Mouse (Mus musculus) ES-E14 (cell line): Measurements from ENCODE around the gene Ahcyl2. TPM values are rescaled to one million over a fixed set of nuclear protein-coding genes. Genes with fewer than 3 reads are reported as not detected.

Experiments used
- DNase-seq: peaks from one replicate; pipeline ENCODE4 v3.0.0-alpha.2; 2013; ENCODE audit warnings: low read depth, low spot score
- H3K27ac ChIP-seq: 2 replicates; pipeline ENCODE4 v1.5.1; 2012; ENCODE audit warnings: low read depth, mild to moderate bottlenecking, low read length, moderate library complexity, mixed read lengths; ENCODE audit not compliant: poor library complexity, insufficient read depth, severe bottlenecking
- H3K36me3 ChIP-seq: 2 replicates; pipeline ENCODE4 v1.6.1; 2012; ENCODE audit warnings: mild to moderate bottlenecking, low read length, moderate library complexity, mixed read lengths; ENCODE audit not compliant: control insufficient read depth, poor library complexity, insufficient read depth, severe bottlenecking
- H3K4me1 ChIP-seq, 2 experiments: fragments of 150-350 bp in 1 of 2; sonication (generic) in 1 of 2; 2 replicates each; pipeline ENCODE4 v1.6.1; 2012; ENCODE audit warnings: low read length in 2 of 2, mild to moderate bottlenecking in 1 of 2, mixed read lengths in 1 of 2; ENCODE audit not compliant: control insufficient read depth in 2 of 2, insufficient read depth in 2 of 2, poor library complexity in 1 of 2
- H3K4me3 ChIP-seq, 2 experiments: fragments of 150-350 bp in 1 of 2; sonication (generic) in 1 of 2; 2 replicates each; pipeline ENCODE4 v1.5.1; 2012; ENCODE audit warnings: low read length in 2 of 2, low read depth in 1 of 2, mild to moderate bottlenecking in 1 of 2, mixed read lengths in 1 of 2; ENCODE audit not compliant: insufficient read depth in 1 of 2, poor library complexity in 1 of 2, severe bottlenecking in 1 of 2
- H3K9ac ChIP-seq: 2 replicates; pipeline ENCODE4 v1.6.1; 2012; ENCODE audit warnings: low read depth, mild to moderate bottlenecking, low read length, mixed read lengths; ENCODE audit not compliant: poor library complexity, insufficient read depth, severe bottlenecking
- H3K9me3 ChIP-seq: fragments of 150-350 bp; sonication (generic); 2 replicates; pipeline ENCODE4 v1.6.1; 2012; ENCODE audit warnings: low read depth, mild to moderate bottlenecking, low read length; ENCODE audit not compliant: control insufficient read depth, insufficient read depth
- CHD2 ChIP-seq: IDR thresholded peaks from 2 replicates; pipeline ENCODE4 v1.6.1; 2014; ENCODE audit warnings: mild to moderate bottlenecking, low read depth, low read length, inconsistent platforms
- HCFC1 ChIP-seq: IDR thresholded peaks from 2 replicates; pipeline ENCODE4 v1.6.1; 2012; ENCODE audit warnings: low read length, inconsistent platforms, borderline replicate concordance; ENCODE audit not compliant: insufficient read depth
- MAFK ChIP-seq: IDR thresholded peaks from 2 replicates; pipeline ENCODE4 v1.6.1; 2014; ENCODE audit warnings: mild to moderate bottlenecking, low read depth, low read length, inconsistent platforms; ENCODE audit not compliant: insufficient read depth
- ZC3H11A ChIP-seq: IDR thresholded peaks from 2 replicates; pipeline ENCODE4 v1.6.1; 2012; ENCODE audit warnings: low read depth, mild to moderate bottlenecking, inconsistent platforms, low read length, borderline replicate concordance
- ZNF384 ChIP-seq: IDR thresholded peaks from 2 replicates; pipeline ENCODE4 v1.6.1; 2012; ENCODE audit warnings: low read depth, low read length, inconsistent platforms
- in situ Hi-C, 2 experiments: fragments of 600-800 bp; cut with MboI; formaldehyde crosslinking; loops; one replicate each; pipeline ENCODE4 v1.15.1; 2025; ENCODE audit warnings: low sequenced_read_pairs in 2 of 2, inconsistent platforms in 1 of 2; ENCODE audit not compliant: unreplicated experiment in 2 of 2
- total RNA-seq: library from RNA; depleted of rRNA; stranded (reverse); fragments of 300-350 nt; gene quantifications from 2 replicates; pipeline ENCODE4 v1.2.3, GENCODE M21; 2012

The Ahcyl2 gene
- total RNA-seq, 1 experiment = 17.5 TPM

DNA sequence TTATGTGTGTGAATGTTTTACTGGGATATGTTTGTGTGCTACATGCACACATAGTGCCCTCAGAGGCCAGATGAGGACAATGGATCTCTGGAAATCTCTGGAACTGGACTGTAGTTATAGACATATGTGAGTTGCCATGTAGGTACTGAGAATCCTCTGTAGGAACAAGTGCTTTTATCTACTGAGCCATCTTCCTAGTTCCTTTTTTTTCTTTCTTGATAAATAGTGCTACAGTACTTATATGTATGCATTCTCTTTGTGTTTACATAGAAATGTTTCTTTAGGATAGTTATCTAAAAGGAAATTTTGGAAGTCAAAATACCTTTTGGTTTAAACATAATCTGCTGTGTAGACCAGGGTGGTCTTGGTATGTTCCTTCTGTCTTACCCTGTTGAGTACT lies 12.3 kb downstream of the Ahcyl2 start:
- in situ Hi-C loops = no loop called here
- H3K4me1 ChIP-seq = no peaks in the 10 kb centered on the region
- DNase-seq = no peak
- H3K27ac ChIP-seq = no peak overlapping the region
- no peak overlapping the region for H3K9ac ChIP-seq
- TF ChIP-seq ZC3H11A (no peak), ZNF384 (no peak), HCFC1 (no peak), CHD2 (no peak), MAFK (no peak)
- H3K4me3 ChIP-seq = no peak overlapping the region
- no peaks in the 10 kb centered on the region for H3K9me3 ChIP-seq
- no peaks in the 10 kb centered on the region for H3K36me3 ChIP-seq

DNA sequence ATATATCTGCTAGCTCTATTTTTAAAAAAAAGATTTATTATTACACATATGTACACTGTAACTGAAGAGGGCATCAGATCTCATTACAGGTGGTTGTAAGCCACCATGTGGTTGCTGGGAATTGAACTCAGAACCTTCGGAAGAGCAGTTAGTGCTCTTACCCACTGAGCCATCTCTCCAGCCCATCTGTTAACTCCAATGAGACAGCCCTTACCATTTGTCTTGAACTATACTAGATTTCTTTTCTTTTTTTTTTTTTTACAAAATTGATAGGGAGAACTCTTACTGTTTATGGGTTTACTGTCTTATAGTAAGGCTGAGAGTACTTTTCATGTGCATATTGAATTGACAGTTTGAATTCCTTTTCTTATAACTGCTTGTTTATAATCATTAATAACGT lies 12.8 kb downstream of the Ahcyl2 start:
- H3K9me3 ChIP-seq = no peaks in the 10 kb centered on the region

DNA sequence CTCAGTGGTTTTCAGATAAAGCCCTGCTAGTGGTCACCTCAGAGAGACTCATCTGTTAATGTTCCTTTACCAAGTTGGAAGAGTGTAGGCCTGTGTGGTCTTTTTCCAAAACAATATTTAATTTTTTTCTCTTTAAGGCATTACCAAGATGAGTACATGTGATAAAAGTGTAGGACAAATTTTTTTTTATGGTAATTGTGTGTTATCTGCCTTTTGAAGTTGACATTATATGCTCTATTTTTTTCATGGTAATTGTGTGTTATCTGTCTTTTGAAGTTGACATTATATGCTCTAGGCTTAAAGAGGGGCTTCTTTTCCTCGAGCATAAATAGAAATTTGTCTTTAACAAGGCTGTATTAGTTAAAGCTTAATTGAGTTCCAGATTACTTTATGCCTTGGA lies 14.4 kb downstream of the Ahcyl2 start:
- H3K9me3 ChIP-seq = no peaks in the 10 kb centered on the region
- no peak overlapping the region for H3K9ac ChIP-seq
- H3K4me1 ChIP-seq = no peaks in the 10 kb centered on the region
- in situ Hi-C loops = no loop called here
- H3K36me3 ChIP-seq = no peaks in the 10 kb centered on the region
- TF ChIP-seq ZC3H11A (no peak), ZNF384 (no peak), HCFC1 (no peak), MAFK (no peak), CHD2 (no peak)
- no peak overlapping the region for H3K27ac ChIP-seq
- no peak for DNase-seq
- no peak overlapping the region for H3K4me3 ChIP-seq

More for the DNA sequence above, 12.8 kb downstream of the Ahcyl2 start:
- Histone ChIP-seq H3K27ac (no peak overlapping the region), H3K4me1 (no peaks in the 10 kb centered on the region), H3K4me3 (no peak overlapping the region), H3K9ac (no peak overlapping the region), H3K36me3 (no peaks in the 10 kb centered on the region)
- TF ChIP-seq ZC3H11A = no peak
- no peak for TF ChIP-seq HCFC1
- TF ChIP-seq MAFK = no peak
- no peak for TF ChIP-seq ZNF384
- TF ChIP-seq CHD2 = no peak
- no peak for DNase-seq
- in situ Hi-C loops = no loop called here

DNA sequence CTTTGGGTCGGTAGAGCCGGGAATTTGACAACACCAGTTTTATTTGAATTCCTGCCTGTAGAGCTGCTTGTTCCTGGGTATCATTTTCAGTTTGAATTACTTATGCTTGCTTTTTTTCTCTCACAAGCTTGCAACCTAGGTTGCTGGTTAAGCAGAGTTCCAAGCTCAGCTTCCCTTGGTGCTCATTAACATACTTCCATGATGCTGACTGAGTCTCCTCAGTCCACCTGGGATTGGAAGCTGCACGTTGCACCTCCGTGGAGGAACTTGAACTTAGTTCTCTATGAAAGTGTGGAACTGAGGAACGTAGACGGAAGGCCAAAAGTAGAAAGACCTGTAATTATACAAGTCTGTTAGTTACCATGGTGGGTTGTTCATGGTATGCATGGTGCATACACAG lies 16.1 kb downstream of the Ahcyl2 start:
- TF ChIP-seq CHD2 (no peak), ZC3H11A (no peak), ZNF384 (no peak), MAFK (no peak), HCFC1 (no peak)
- Histone ChIP-seq H3K4me3 (no peak overlapping the region), H3K9me3 (no peaks in the 10 kb centered on the region), H3K4me1 (no peaks in the 10 kb centered on the region; a peak in 1 of 4 replicates), H3K9ac (no peak overlapping the region), H3K36me3 (no peaks in the 10 kb centered on the region), H3K27ac (no peak overlapping the region)
- in situ Hi-C loops = no loop called here
- no peak for DNase-seq

DNA sequence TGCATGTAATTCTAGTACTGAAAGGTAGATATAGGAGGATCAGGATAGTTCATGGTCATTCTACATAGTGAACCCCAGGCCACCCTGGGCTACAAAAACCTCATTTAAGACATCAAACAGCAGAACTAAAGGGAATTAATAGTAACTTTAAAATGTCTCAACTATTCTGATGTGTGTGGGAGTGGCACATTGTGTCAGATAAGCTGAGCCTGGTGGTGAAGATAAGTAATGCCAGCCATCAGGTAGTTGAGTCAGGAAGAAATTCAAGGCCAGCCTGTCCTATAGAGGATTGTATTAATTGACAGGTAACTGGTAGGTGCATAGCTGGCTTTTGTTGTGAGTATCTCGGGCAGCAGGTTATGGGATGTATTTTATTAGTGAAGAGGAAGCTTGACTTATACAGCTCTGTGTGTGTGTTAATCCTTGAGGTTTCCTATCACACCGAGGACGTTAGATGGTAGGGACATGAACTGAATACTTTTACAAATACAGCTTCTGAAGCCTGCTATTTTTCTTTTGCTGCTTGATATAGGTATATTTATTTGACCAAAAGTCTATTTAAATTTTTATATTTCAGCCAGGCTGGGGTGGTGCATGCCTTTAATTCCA lies 16.7 kb downstream of the Ahcyl2 start:
- Histone ChIP-seq H3K9ac (no peak overlapping the region), H3K4me3 (no peak overlapping the region), H3K27ac (no peak overlapping the region), H3K4me1 (no peaks in the 10 kb centered on the region; a peak in 1 of 4 replicates), H3K36me3 (no peaks in the 10 kb centered on the region), H3K9me3 (no peaks in the 10 kb centered on the region)
- no peak for DNase-seq
- TF ChIP-seq HCFC1 = no peak
- no peak for TF ChIP-seq ZNF384
- no peak for TF ChIP-seq MAFK
- TF ChIP-seq CHD2 = no peak
- no peak for TF ChIP-seq ZC3H11A
- in situ Hi-C loops = no loop called here
